Mouse (Mus musculus) c-Kit-positive CD71-positive TER-119-positive erythroid progenitor cells, embryonic 14.5 days (primary cell): ENCODE data around the gene Eif5a.
A peak's percentile ranks its signal among the peaks of the same experiment; 100 is the strongest.

Experiments
- DNase-seq: peaks from one replicate; pipeline ENCODE4 v3.0.0-alpha.2; 2013; ENCODE audit warnings: low spot score

Eif5a gene

GRCm38 (mm10) chr11:69902972-69903371 lies 18.8 kb downstream of the Eif5a start:
- no peak for DNase-seq

GRCm38 (mm10) chr11:69901993-69902392 lies 19.8 kb downstream of the Eif5a start:
- DNase-seq = no peak

- peak; percentile 92 for DNase-seq
Observed at GRCm38 (mm10) chr11:69901406-69901846, 20.3 kb downstream of the Eif5a start.

GRCm38 (mm10) chr11:69900471-69901405 lies 21.0 kb downstream of the Eif5a start, which contains the start of the genes 2810408A11Rik and Neurl4:
Gene 2810408A11Rik, minus strand, starts transcription at chr11:69900987.
Gene Neurl4, plus strand, starts transcription at chr11:69901072.
- peak; percentile 95 for DNase-seq

- no peak for DNase-seq
Observed at GRCm38 (mm10) chr11:69899870-69900269, 21.9 kb downstream of the Eif5a start.

GRCm38 (mm10) chr11:69895291-69895690 lies 26.5 kb downstream of the Eif5a start, which contains the start of gene Acap1:
Gene Acap1, minus strand, starts transcription at chr11:69895539.
- no peak for DNase-seq

GRCm38 (mm10) chr11:69894671-69895070 lies 27.1 kb downstream of the Eif5a start:
- no peak for DNase-seq

GRCm38 (mm10) chr11:69891482-69891881 lies 30.3 kb downstream of the Eif5a start:
- no peak for DNase-seq

GRCm38 (mm10) chr11:69886907-69887635 lies 34.7 kb downstream of the Eif5a start:
- DNase-seq = no peak

- no peak for DNase-seq
Observed at GRCm38 (mm10) chr11:69884663-69885062, 37.1 kb downstream of the Eif5a start.

GRCm38 (mm10) chr11:69884240-69884639 lies 37.5 kb downstream of the Eif5a start:
- no peak for DNase-seq

- no peak for DNase-seq
Observed at GRCm38 (mm10) chr11:69883527-69884151, 38.1 kb downstream of the Eif5a start.

GRCm38 (mm10) chr11:69883066-69883465 lies 38.7 kb downstream of the Eif5a start:
- no peak for DNase-seq

- no peak for DNase-seq
Observed at GRCm38 (mm10) chr11:69881787-69882670, 39.7 kb downstream of the Eif5a start.

GRCm38 (mm10) chr11:69880853-69881603 lies 40.7 kb downstream of the Eif5a start, which contains the start of gene Kctd11:
Gene Kctd11, minus strand, starts transcription at chr11:69881406.
- DNase-seq = no peak

- peak; percentile 74 for DNase-seq
Observed at GRCm38 (mm10) chr11:69880506-69880852, 41.3 kb downstream of the Eif5a start.

- DNase-seq = no peak
Observed at GRCm38 (mm10) chr11:69879711-69880110, 42.0 kb downstream of the Eif5a start.

- no peak for DNase-seq
Observed at GRCm38 (mm10) chr11:69878952-69879351, 42.8 kb downstream of the Eif5a start.

- DNase-seq = no peak
Observed at GRCm38 (mm10) chr11:69878399-69878798, 43.4 kb downstream of the Eif5a start.

GRCm38 (mm10) chr11:69877878-69878277 lies 43.9 kb downstream of the Eif5a start, which contains the start of gene Tmem95:
Gene Tmem95, minus strand, starts transcription at chr11:69878018.
- no peak for DNase-seq
